Mouse (Mus musculus) spleen, adult 2 months (tissue): ENCODE measurements around the gene Agpat3. TPM values are rescaled to one million over a fixed set of nuclear protein-coding genes. Genes with fewer than 3 reads are reported as not detected.
A peak's percentile ranks its signal among the peaks of the same experiment; 100 is the strongest.

Source experiments
- DNase-seq, 2 experiments: peaks; one replicate each; pipeline versions ENCODE4 v3.0.0 to v3.0.0-alpha.2; 2012 to 2021; ENCODE audit warnings: low spot score in 2 of 2, low read depth in 1 of 2
- H3K27ac ChIP-seq: fragments of 200-500 bp; 2 replicates; pipeline ENCODE4 v1.5.1; 2012; ENCODE audit warnings: low read length, inconsistent platforms; ENCODE audit not compliant: insufficient read depth
- H3K27me3 ChIP-seq: fragments of 200-500 bp; 2 replicates; pipeline ENCODE4 v1.6.1; 2012; ENCODE audit warnings: mild to moderate bottlenecking, moderate library complexity, low read length, inconsistent platforms; ENCODE audit not compliant: control insufficient read depth, insufficient read depth
- H3K36me3 ChIP-seq: fragments of 200-500 bp; 2 replicates; pipeline ENCODE4 v1.6.1; 2012; ENCODE audit warnings: mild to moderate bottlenecking, low read length, inconsistent platforms; ENCODE audit not compliant: control insufficient read depth, insufficient read depth
- H3K4me1 ChIP-seq: fragments of 200-500 bp; 2 replicates; pipeline ENCODE4 v1.6.1; 2011; ENCODE audit warnings: inconsistent platforms; ENCODE audit not compliant: control insufficient read depth, insufficient read depth, insufficient read length
- H3K4me3 ChIP-seq: fragments of 200-500 bp; 2 replicates; pipeline ENCODE4 v1.5.1; 2011; ENCODE audit warnings: mild to moderate bottlenecking, inconsistent platforms; ENCODE audit not compliant: insufficient read depth, insufficient read length; ENCODE audit errors: extremely low read depth
- CTCF ChIP-seq: fragments of 200-500 bp; IDR thresholded peaks from 2 replicates; pipeline ENCODE4 v1.5.1; 2011; ENCODE audit warnings: mild to moderate bottlenecking, inconsistent platforms; ENCODE audit not compliant: insufficient read depth, insufficient read length, insufficient replicate concordance; ENCODE audit errors: extremely low read depth
- POLR2A ChIP-seq: fragments of 200-500 bp; IDR thresholded peaks from 2 replicates; pipeline ENCODE4 v1.6.1; 2011; ENCODE audit warnings: low read depth, low read length, inconsistent platforms
- WGBS: fragments of 180-500 bp; shearing (Covaris S2); methylation state at CpG from one replicate; pipeline ENCODE4 v1.1.7; 2018; 5-methylcytosine and 5-hydroxymethylcytosine counted together
- polyA plus RNA-seq: library from polyadenylated mRNA; depleted of rRNA; stranded (reverse); fragments of >200 nt; gene quantifications from 2 replicates; pipeline ENCODE4 v1.2.3, GENCODE M21; 2012

Gene Agpat3
- polyA plus RNA-seq, 1 experiment: 177 TPM

DNA sequence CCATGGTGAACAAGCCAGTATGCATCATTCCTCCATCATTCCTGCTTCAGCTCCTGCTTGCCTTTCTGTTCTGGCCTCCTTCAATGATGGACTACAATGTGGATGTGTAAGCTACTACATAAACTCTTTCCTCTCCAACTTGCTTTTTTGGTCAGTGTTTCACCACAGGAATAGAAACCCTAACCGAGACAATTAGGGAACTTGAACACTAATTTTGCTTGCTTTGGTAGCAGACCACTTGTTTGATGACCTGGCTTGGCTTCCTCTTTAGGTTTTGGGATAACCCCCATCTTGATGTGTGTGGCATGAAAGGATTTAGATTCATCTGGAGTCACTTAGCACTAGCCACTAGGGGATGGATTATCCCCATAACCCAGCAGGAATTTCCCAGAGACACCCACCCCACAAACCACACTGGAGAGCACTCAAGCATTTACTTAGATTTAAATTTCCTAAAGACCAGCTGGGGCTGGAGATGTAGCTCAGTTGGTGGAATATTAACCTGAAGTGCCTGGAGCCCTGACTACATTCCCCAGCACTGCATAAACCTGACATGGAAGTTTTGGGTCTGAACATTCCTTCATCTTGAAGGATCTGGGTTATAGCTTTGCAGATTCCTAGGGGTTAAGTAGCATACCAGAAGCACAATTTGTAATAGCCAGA lies 3.8 kb upstream of the Agpat3 start:
- 25% methylated on average over 1 of the region's 1 CpGs for WGBS
- H3K36me3 ChIP-seq: no peaks in the 10 kb centered on the region
- no peak overlapping the region for H3K4me3 ChIP-seq
- H3K4me1 ChIP-seq: peaks cover 2% of the 10 kb centered on the region; the same call in 1 of the 2 replicates
- H3K27ac ChIP-seq: no peak overlapping the region
- DNase-seq: no peak
- H3K27me3 ChIP-seq: no peaks in the 10 kb centered on the region
- TF ChIP-seq CTCF: no peak
- no peak for TF ChIP-seq POLR2A

DNA sequence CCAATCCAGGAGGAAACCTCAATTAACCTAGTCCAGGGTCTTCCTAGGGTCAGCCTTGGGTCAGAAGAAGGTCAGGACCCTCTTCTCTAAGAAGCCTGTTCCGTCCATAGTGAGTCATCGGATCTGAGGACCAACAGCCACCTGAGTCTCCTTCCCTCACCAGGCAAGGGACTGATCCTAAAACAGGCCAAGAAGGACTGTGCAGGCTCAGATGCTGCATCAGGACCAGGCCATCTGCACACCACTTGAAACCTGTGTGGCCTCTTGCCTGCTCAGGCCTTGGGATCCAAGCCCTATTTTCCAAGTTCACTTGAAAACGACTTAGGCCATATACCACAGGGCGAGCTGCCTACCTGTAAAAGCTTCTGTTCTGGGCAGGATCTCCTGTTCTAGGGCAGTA lies 907 bp upstream of the Agpat3 start:
- Histone ChIP-seq H3K4me3 (no peak overlapping the region), H3K36me3 (no peaks in the 10 kb centered on the region), H3K27me3 (no peaks in the 10 kb centered on the region), H3K27ac (no peak overlapping the region), H3K4me1 (peaks cover 7% of the 10 kb centered on the region; the same call in 1 of the 2 replicates)
- TF ChIP-seq CTCF (no peak), POLR2A (no peak)
- 92% methylated on average over 4 of the region's 4 CpGs for WGBS
- DNase-seq: no peak

- TF ChIP-seq CTCF: no peak
- TF ChIP-seq POLR2A: no peak
- Histone ChIP-seq H3K4me1 (peaks cover 7% of the 10 kb centered on the region; the same call in 1 of the 2 replicates), H3K4me3 (peak overlapping the region; percentile 68; the same call in 1 of the 2 replicates), H3K27me3 (no peaks in the 10 kb centered on the region), H3K27ac (no peak overlapping the region), H3K36me3 (no peaks in the 10 kb centered on the region)
- no peak for DNase-seq
- WGBS: 67% methylated on average over 8 of the region's 8 CpGs
These were observed 359 bp upstream of the Agpat3 start for GRCm38 (mm10) chr10:78352666-78353030.

DNA sequence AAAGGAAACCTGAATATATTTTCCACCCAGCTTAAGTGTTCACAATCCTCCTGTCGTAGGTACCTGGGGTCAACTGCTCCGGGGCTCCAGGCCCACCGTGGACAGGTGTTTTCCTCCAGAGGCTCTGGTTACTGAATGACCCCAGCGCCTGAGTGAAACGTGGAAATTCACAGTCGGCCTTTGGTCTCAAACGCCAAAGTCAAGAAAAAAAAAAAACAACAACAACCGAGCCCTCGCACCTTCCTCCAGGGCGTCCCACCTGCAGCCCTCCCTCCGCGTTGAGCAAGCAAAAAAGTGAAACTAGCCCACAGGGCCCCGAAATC lies 764 bp downstream of the Agpat3 start:
- 0 out of 2 replicates have a peak overlapping the region, but pooled peaks have one; percentile 11 for H3K27ac ChIP-seq
- 3% methylated on average over 13 of the region's 13 CpGs for WGBS
- TF ChIP-seq POLR2A (no peak), CTCF (no peak)
- no peaks in the 10 kb centered on the region for H3K27me3 ChIP-seq
- no peaks in the 10 kb centered on the region for H3K36me3 ChIP-seq
- H3K4me1 ChIP-seq: peaks cover 7% of the 10 kb centered on the region; the same call in 1 of the 2 replicates
- DNase-seq: no peak
- H3K4me3 ChIP-seq: peak overlapping the region; percentile 68

DNA sequence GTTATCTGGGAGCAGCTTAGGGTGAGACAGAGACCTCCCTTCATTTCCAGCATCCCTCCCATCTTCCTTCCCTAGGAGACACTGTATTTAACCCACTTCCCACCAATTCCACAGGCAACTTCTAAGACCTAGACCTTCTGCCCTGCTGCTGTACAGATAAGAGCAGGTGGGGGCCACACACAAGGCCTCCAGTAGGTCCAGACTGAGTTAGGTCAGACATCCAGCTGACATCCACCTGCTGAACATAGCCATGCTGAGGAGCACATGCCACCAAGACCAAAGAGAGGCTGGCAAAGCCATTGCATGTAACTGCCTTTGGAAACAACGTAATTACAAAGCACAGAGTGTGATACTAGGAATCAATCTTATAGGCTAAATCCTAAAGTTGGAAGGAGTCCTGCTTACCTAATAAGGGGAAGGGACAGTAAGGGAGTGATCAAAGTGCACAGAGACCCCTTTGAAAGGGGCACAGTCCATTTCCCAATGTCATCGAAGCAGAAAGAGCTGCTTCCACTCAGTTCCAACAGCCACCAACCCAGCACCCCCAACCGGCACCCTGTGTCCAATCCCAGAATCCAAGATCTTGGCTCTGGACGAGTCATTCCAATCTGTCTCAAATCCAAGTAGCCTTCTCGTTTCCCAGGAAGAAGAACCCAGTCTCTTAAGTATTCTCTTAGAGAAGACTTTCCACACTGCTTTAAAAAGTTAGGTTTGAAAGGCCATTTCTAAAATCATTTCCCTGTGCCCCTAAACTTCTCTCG lies 1.3 kb downstream of the Agpat3 start:
- no peak overlapping the region for H3K27ac ChIP-seq
- 54% methylated on average over 6 of the region's 6 CpGs for WGBS
- H3K27me3 ChIP-seq: no peaks in the 10 kb centered on the region

DNA sequence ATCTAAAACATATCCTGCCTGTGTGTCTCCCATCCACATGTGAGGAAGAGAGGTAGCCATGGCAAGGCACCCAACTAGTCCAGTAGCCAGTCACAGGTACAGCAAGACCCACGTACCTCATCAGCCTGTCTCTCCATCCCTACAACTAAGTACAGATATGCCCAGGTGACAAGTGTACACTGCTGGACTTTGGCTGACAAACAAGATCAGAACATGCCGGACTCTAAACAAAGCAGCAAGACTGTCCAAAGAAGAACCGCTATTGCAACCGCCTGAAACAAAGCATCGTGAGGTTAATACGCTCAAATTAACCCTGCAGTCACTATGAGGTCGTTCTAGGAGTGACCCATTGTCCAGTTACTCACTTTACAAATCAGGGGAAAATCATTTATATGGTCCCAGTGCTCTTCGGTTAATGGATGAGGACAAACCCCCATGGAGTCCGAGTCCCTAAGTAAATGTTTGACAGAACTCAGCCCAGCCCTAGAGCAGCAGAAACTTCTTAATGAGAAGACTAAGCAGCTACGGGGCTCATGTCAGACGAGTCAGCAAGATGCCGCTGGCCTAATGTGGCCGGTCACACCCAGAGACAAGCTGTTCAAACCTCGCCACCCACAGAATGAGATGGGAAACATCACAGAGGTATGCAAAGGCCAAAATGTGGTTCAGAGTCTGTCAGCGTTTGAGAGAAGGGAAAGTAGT lies 2.7 kb downstream of the Agpat3 start:
- Histone ChIP-seq H3K4me3 (no peak overlapping the region), H3K4me1 (peaks cover 7% of the 10 kb centered on the region; the same call in 1 of the 2 replicates), H3K27me3 (no peaks in the 10 kb centered on the region), H3K36me3 (no peaks in the 10 kb centered on the region), H3K27ac (no peak overlapping the region)
- no peak for TF ChIP-seq CTCF
- no peak for TF ChIP-seq POLR2A
- 88% methylated on average over 15 of the region's 15 CpGs for WGBS
- DNase-seq: no peak

More for the DNA sequence above, 1.3 kb downstream of the Agpat3 start:
- DNase-seq: no peak
- TF ChIP-seq CTCF: no peak
- TF ChIP-seq POLR2A: no peak
- Histone ChIP-seq H3K36me3 (no peaks in the 10 kb centered on the region), H3K4me1 (peaks cover 7% of the 10 kb centered on the region; the same call in 1 of the 2 replicates), H3K4me3 (no peak overlapping the region)
